Mouse (Mus musculus): ENCODE measurements at regions not wholly inside any gene's neighbourhood (a gene's known extent, or its start where the extent isn't known, plus 50 kb on each side); places are given as distances from the start of the nearest gene placed in this dataset.

- TF ChIP-seq POLR2A (IDR thresholded peaks at IDR 0.05; ENCODE audit: extremely low read depth, insufficient read depth, low read length) (no peak), CTCF (IDR thresholded peaks at IDR 0.05; ENCODE audit: low read depth, low read length) (no peak)
- DNase-seq (ENCODE audit: extremely low read depth, low read depth, low spot score), result no peak
- 85% methylated on average over 4 of the region's 4 CpGs for WGBS
- H3K27ac ChIP-seq (replicated peaks; ENCODE audit: insufficient read depth, low read depth, low read length), result no peak overlapping the region
- H3K27me3 ChIP-seq (ENCODE audit: control insufficient read depth, insufficient read depth, low read length), result no peaks in the 10 kb centered on the region
- no peaks in the 10 kb centered on the region for H3K79me2 ChIP-seq (ENCODE audit: control insufficient read depth, insufficient read depth, low read length)
- H3K4me3 ChIP-seq (ENCODE audit: insufficient read depth, low read depth, low read length), result no peak overlapping the region
- no peak overlapping the region for H3K9ac ChIP-seq (ENCODE audit: low read depth, low read length)
- H3K36me3 ChIP-seq (ENCODE audit: control insufficient read depth, insufficient read depth, low read length), result no peaks in the 10 kb centered on the region
- no peaks in the 10 kb centered on the region for H3K4me1 ChIP-seq (ENCODE audit: control insufficient read depth, insufficient read depth, low read length)
Measured at GRCm38 (mm10) chr1:185868721-185869120, 248.4 kb downstream of the Lyplal1 start.

- Histone ChIP-seq H3K4me1 (ENCODE audit: control insufficient read depth, insufficient read depth, low read length) (no peaks in the 10 kb centered on the region), H3K27me3 (ENCODE audit: control insufficient read depth, insufficient read depth, low read length) (no peaks in the 10 kb centered on the region), H3K9ac (ENCODE audit: low read depth, low read length) (no peak overlapping the region), H3K4me3 (ENCODE audit: insufficient read depth, low read depth, low read length) (no peak overlapping the region), H3K27ac (replicated peaks; ENCODE audit: insufficient read depth, low read depth, low read length) (no peak overlapping the region), H3K36me3 (ENCODE audit: control insufficient read depth, insufficient read depth, low read length) (no peaks in the 10 kb centered on the region), H3K79me2 (ENCODE audit: control insufficient read depth, insufficient read depth, low read length) (no peaks in the 10 kb centered on the region)
- WGBS, result 90% methylated on average over 1 of the region's 1 CpGs
- TF ChIP-seq CTCF (IDR thresholded peaks at IDR 0.05; ENCODE audit: low read depth, low read length) (no peak), POLR2A (IDR thresholded peaks at IDR 0.05; ENCODE audit: extremely low read depth, insufficient read depth, low read length) (no peak)
- no peak for DNase-seq (ENCODE audit: extremely low read depth, low read depth, low spot score)
Measured at GRCm38 (mm10) chr1:185887031-185887430, 230.1 kb downstream of the Lyplal1 start.

DNA sequence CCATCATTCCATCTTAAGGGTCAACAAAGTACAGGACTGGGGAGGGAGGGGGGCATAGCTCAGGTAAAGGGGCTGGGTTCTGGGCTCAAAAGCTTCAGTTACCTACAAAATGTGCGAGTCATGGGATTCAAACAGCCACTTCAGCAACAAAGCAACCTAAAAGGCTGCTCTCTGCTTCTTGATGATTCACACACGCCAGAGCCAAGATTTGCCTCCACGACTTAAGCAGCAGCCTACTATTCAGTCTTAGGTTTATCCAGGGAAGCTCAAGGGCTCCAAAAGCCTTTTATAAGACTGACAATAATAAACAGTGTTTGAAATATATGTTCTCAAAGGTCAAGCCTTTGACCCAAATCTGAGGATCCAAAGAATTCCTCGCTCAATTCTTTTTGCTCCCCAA, 225.3 kb downstream of the Lyplal1 start:
- H3K27me3 ChIP-seq (ENCODE audit: control insufficient read depth, insufficient read depth, low read length), result no peaks in the 10 kb centered on the region
- H3K9ac ChIP-seq (ENCODE audit: low read depth, low read length), result no peak overlapping the region
- H3K4me3 ChIP-seq (ENCODE audit: insufficient read depth, low read depth, low read length), result no peak overlapping the region
- TF ChIP-seq POLR2A (IDR thresholded peaks at IDR 0.05; ENCODE audit: extremely low read depth, insufficient read depth, low read length) (no peak), CTCF (IDR thresholded peaks at IDR 0.05; ENCODE audit: low read depth, low read length) (no peak)
- 78% methylated on average over 4 of the region's 4 CpGs for WGBS
- DNase-seq (ENCODE audit: extremely low read depth, low read depth, low spot score), result no peak
- H3K4me1 ChIP-seq (ENCODE audit: control insufficient read depth, insufficient read depth, low read length), result no peaks in the 10 kb centered on the region
- no peaks in the 10 kb centered on the region for H3K36me3 ChIP-seq (ENCODE audit: control insufficient read depth, insufficient read depth, low read length)
- no peak overlapping the region for H3K27ac ChIP-seq (replicated peaks; ENCODE audit: insufficient read depth, low read depth, low read length)
- H3K79me2 ChIP-seq (ENCODE audit: control insufficient read depth, insufficient read depth, low read length), result no peaks in the 10 kb centered on the region

GRCm38 (mm10) chr1:185893421-185893820, 223.7 kb downstream of the Lyplal1 start:
- DNase-seq (ENCODE audit: extremely low read depth, low read depth, low spot score), result no peak
- 82% methylated on average over 4 of the region's 4 CpGs for WGBS
- H3K4me3 ChIP-seq (ENCODE audit: insufficient read depth, low read depth, low read length), result no peak overlapping the region
- TF ChIP-seq CTCF (IDR thresholded peaks at IDR 0.05; ENCODE audit: low read depth, low read length) (no peak), POLR2A (IDR thresholded peaks at IDR 0.05; ENCODE audit: extremely low read depth, insufficient read depth, low read length) (no peak)
- H3K9ac ChIP-seq (ENCODE audit: low read depth, low read length), result no peak overlapping the region
- no peaks in the 10 kb centered on the region for H3K79me2 ChIP-seq (ENCODE audit: control insufficient read depth, insufficient read depth, low read length)
- H3K4me1 ChIP-seq (ENCODE audit: control insufficient read depth, insufficient read depth, low read length), result no peaks in the 10 kb centered on the region
- no peaks in the 10 kb centered on the region; the same call in 1 of the 2 replicates for H3K27me3 ChIP-seq (ENCODE audit: control insufficient read depth, insufficient read depth, low read length)
- H3K36me3 ChIP-seq (ENCODE audit: control insufficient read depth, insufficient read depth, low read length), result no peaks in the 10 kb centered on the region
- H3K27ac ChIP-seq (replicated peaks; ENCODE audit: insufficient read depth, low read depth, low read length), result no peak overlapping the region

GRCm38 (mm10) chr1:185898475-185898874, 218.6 kb downstream of the Lyplal1 start:
- Histone ChIP-seq H3K4me3 (ENCODE audit: insufficient read depth, low read depth, low read length) (no peak overlapping the region), H3K9ac (ENCODE audit: low read depth, low read length) (no peak overlapping the region), H3K27ac (replicated peaks; ENCODE audit: insufficient read depth, low read depth, low read length) (no peak overlapping the region), H3K4me1 (ENCODE audit: control insufficient read depth, insufficient read depth, low read length) (no peaks in the 10 kb centered on the region), H3K36me3 (ENCODE audit: control insufficient read depth, insufficient read depth, low read length) (no peaks in the 10 kb centered on the region), H3K27me3 (ENCODE audit: control insufficient read depth, insufficient read depth, low read length) (no peaks in the 10 kb centered on the region; the same call in 1 of the 2 replicates), H3K79me2 (ENCODE audit: control insufficient read depth, insufficient read depth, low read length) (no peaks in the 10 kb centered on the region)
- no peak for DNase-seq (ENCODE audit: extremely low read depth, low read depth, low spot score)
- WGBS, result 75% methylated on average over 9 of the region's 9 CpGs
- no peak for TF ChIP-seq CTCF (IDR thresholded peaks at IDR 0.05; ENCODE audit: low read depth, low read length)
- TF ChIP-seq POLR2A (IDR thresholded peaks at IDR 0.05; ENCODE audit: extremely low read depth, insufficient read depth, low read length), result no peak

DNA sequence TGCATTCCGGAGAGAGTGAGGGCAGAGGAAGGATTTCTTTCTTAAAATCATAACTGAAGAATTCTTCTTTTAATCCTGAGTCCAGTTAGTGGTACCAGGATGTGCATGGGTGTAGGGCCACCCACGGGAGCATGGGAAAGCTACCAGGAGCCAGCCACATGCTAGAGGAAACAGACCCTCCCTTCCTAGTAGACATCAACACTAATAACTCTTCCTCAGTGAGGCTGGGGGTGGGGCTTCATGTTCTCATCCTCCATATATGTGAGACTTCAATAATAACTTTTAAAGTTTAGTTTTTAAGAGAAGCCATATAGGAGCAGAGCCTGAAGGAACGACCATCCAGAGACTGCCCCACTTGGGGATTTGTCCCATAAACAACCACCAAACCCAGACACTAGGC, 216.8 kb downstream of the Lyplal1 start:
- Histone ChIP-seq H3K27ac (replicated peaks; ENCODE audit: insufficient read depth, low read depth, low read length) (no peak overlapping the region), H3K9ac (ENCODE audit: low read depth, low read length) (no peak overlapping the region), H3K36me3 (ENCODE audit: control insufficient read depth, insufficient read depth, low read length) (no peaks in the 10 kb centered on the region), H3K4me1 (ENCODE audit: control insufficient read depth, insufficient read depth, low read length) (no peaks in the 10 kb centered on the region), H3K4me3 (ENCODE audit: insufficient read depth, low read depth, low read length) (no peak overlapping the region), H3K79me2 (ENCODE audit: control insufficient read depth, insufficient read depth, low read length) (no peaks in the 10 kb centered on the region), H3K27me3 (ENCODE audit: control insufficient read depth, insufficient read depth, low read length) (no peaks in the 10 kb centered on the region; the same call in 1 of the 2 replicates)
- no peak for DNase-seq (ENCODE audit: extremely low read depth, low read depth, low spot score)
- no peak for TF ChIP-seq CTCF (IDR thresholded peaks at IDR 0.05; ENCODE audit: low read depth, low read length)
- 83% methylated on average over 3 of the region's 3 CpGs for WGBS

All from liver, adult 2 months (tissue).